Mouse (Mus musculus) heart, adult 11 months (tissue): ENCODE measurements around the gene Elk4.

ENCODE experiments used
- DNase-seq: peaks from one replicate; pipeline ENCODE4 v3.0.0; 2022

Gene Elk4

GRCm38 (mm10) chr1:131989476-131989875 is 17.9 kb upstream of the Elk4 start:
- DNase-seq = peak; percentile 91

GRCm38 (mm10) chr1:131990083-131990760 is 17.2 kb upstream of the Elk4 start:
- no peak for DNase-seq

GRCm38 (mm10) chr1:131992561-131993001 is 14.8 kb upstream of the Elk4 start:
- no peak for DNase-seq

GRCm38 (mm10) chr1:131993169-131994040 is 14.0 kb upstream of the Elk4 start:
- peak; percentile 91 for DNase-seq

- peak; percentile 92 for DNase-seq
These were observed 12.3 kb upstream of the Elk4 start for GRCm38 (mm10) chr1:131995062-131995461.

GRCm38 (mm10) chr1:132000506-132000905 is 6.9 kb upstream of the Elk4 start:
- DNase-seq = peak; percentile 61

- peak; percentile 63 for DNase-seq
These were observed 5.5 kb upstream of the Elk4 start for GRCm38 (mm10) chr1:132001880-132002330.

GRCm38 (mm10) chr1:132003111-132003510 is 4.3 kb upstream of the Elk4 start:
- DNase-seq = peak; percentile 87

- DNase-seq = peak; percentile 97
These were observed 3.6 kb upstream of the Elk4 start for GRCm38 (mm10) chr1:132003817-132004216.

- peak; percentile 90 for DNase-seq
These were observed 2.7 kb upstream of the Elk4 start for GRCm38 (mm10) chr1:132004574-132005180.

GRCm38 (mm10) chr1:132005466-132005865 is 1.9 kb upstream of the Elk4 start:
- peak; percentile 79 for DNase-seq

- DNase-seq = peak; percentile 89
These were observed 1.4 kb upstream of the Elk4 start for GRCm38 (mm10) chr1:132006046-132006445.

GRCm38 (mm10) chr1:132006721-132007120 is 686 bp upstream of the Elk4 start:
- peak; percentile 70 for DNase-seq

- peak; percentile 99 for DNase-seq
These were observed 721 bp downstream of the Elk4 start for GRCm38 (mm10) chr1:132007828-132008827.

GRCm38 (mm10) chr1:132008881-132009644 is 1.7 kb downstream of the Elk4 start:
- DNase-seq = no peak

GRCm38 (mm10) chr1:132010632-132011501 is 3.5 kb downstream of the Elk4 start:
- peak; percentile 92 for DNase-seq

GRCm38 (mm10) chr1:132011785-132012184 is 4.4 kb downstream of the Elk4 start:
- DNase-seq = no peak

GRCm38 (mm10) chr1:132012861-132013260 is 5.5 kb downstream of the Elk4 start:
- no peak for DNase-seq

GRCm38 (mm10) chr1:132014800-132015199 is 7.4 kb downstream of the Elk4 start:
- no peak for DNase-seq

- DNase-seq = no peak
These were observed 9.3 kb downstream of the Elk4 start for GRCm38 (mm10) chr1:132016691-132017090.
